Mouse (Mus musculus) T-helper 2 cell (primary cell): ENCODE measurements at regions not wholly inside any gene's neighbourhood (a gene's known extent, or its start where the extent isn't known, plus 50 kb on each side); places are given as distances from the start of the nearest gene placed in this dataset.

Experiments
- in situ Hi-C: fragments of 300-600 bp; cut with MboI, MseI; formaldehyde crosslinking; loops from one replicate; pipeline ENCODE4 v1.15.1; 2025; ENCODE audit warnings: high pct_unique_total_duplicates

GRCm38 (mm10) chr9:46938628-46939027, 59.9 kb upstream of the Gm4791 start:
- in situ Hi-C loops, result no loop called here

DNA sequence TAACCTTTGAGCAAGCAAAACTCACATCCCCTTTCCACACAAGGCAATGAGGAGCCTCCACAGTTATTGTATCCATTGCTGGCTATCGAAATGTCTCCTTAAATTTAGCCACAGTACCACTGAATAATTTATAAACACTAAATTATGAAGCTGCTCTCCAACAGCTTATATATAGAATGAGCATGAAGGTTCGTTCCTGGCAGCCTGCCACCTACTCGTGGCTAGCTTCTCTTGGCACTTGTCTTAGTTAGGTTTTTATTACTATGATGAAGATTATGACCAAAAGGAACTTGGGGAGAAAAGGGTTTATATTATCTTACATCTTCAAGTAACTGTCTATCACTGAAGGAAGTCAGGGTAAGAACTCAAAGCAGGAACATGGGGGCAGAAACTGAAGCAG, 72.9 kb upstream of the Gm4791 start:
- in situ Hi-C loops, result no loop called here

DNA sequence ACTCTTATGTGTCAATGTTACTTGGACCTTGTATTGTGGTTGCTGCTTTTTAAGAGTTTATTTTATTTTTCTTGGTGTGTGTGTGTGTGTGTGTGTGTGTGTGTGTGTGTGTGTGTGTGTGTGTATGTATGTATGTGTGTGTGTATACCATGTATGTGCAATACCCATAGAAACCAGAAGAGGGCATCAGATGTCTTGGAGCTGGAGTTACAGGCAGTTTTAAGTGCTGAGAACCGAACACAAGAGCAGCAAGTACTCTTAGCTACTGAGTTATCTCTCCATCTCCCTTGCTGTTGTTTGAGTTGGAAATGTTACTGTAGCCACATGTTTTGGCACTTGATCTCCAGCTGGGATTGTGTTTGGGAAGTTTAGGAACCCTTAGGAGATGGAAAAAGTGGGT, 78.5 kb upstream of the Gm4791 start:
- in situ Hi-C loops, result no loop called here

- in situ Hi-C loops, result no loop called here
These were observed 85.3 kb upstream of the Gm4791 start for GRCm38 (mm10) chr9:46913238-46913637.

GRCm38 (mm10) chr9:46909412-46910013, 89.0 kb upstream of the Gm4791 start:
- in situ Hi-C loops, result no loop called here

GRCm38 (mm10) chr9:46905081-46905480, 93.5 kb upstream of the Gm4791 start:
- in situ Hi-C loops, result no loop called here

DNA sequence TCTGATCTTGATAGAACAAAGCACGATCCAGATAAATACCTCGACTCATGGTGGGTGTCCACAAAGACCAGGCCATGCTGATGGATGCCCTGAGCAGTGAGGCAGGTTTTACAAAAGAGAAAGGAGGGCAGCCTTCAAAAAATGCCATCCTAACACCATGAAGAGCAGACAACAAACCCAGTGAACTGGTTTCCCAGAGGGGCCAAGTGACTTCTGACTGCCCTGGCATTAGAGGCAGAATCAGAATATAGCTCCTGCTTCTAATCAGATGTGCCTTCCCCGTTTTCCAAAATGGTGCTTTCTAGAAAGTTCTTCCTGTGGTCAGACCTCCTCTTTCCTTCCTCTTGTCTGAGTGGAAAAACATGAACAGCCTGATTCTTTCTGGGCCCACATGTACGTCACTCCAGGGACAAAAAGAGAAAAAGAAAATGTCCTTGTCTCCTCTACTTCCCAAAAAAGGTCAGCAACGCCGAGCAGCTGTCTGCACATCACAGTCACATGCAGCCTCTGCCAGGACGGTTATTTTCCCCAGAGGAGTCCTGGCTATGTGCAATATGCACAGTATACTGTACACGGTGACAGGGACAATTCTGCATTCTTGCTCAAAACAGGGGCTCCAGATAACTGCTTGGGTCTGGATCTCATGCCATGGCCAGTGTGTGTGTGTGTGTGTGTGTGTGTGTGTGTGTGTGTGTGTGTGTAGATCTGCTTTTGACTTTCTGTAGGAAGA, 94.9 kb upstream of the Gm4791 start:
- in situ Hi-C loops, result no loop called here

- in situ Hi-C loops, result no loop called here
These were observed 99.3 kb upstream of the Gm4791 start for GRCm38 (mm10) chr9:46899283-46899682.

GRCm38 (mm10) chr9:46898120-46898519, 100.4 kb upstream of the Gm4791 start:
- in situ Hi-C loops, result no loop called here

DNA sequence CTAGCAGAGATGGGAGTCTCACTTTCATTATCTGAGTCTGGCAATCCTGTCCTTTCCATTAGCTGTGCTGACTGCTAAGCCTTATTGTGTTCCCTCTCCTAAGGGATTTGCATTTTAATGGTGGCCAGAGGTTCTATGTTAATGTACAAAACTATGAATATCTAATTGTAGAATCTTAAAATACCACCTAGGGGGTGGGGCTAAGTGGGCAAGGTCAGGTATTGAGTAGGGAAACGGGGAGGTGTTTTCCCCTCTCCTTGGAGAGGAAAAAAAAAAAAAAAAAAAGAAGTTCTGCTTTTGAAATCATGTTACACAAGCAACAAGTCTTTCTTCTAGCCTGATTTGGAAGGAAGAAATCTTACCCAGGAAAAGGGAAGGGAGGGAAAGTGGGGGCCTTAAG, 106.7 kb upstream of the Gm4791 start:
- in situ Hi-C loops, result no loop called here

- in situ Hi-C loops, result no loop called here
These were observed 108.4 kb upstream of the Gm4791 start for GRCm38 (mm10) chr9:46889933-46890662.

- in situ Hi-C loops, result no loop called here
These were observed 127.1 kb upstream of the Gm4791 start for GRCm38 (mm10) chr9:46871211-46871994.

GRCm38 (mm10) chr9:46863934-46864333, 134.6 kb upstream of the Gm4791 start:
- in situ Hi-C loops, result no loop called here

DNA sequence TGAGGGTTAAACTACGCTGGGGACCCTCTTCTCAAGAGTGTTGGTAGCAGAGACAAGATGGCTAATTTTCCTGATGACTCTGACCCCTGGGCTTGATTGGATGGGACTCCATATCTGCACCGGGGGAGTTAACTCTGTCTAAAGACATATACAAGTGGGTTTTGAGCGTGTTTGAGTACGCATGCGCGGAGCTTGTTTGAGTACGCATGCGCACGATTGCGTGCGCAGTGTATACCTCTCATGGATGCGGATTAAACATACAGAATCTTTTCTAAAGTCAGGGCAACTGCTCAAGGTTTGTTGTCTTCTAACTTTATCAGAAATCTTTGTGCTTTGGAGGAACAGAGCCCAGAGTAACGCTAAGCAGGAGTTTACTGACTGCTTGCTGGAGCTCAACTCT, 146.8 kb upstream of the Gm4791 start:
- in situ Hi-C loops, result no loop called here

- in situ Hi-C loops, result no loop called here
These were observed 147.2 kb upstream of the Gm4791 start for GRCm38 (mm10) chr9:46851336-46851735.

GRCm38 (mm10) chr9:46845276-46845675, 153.3 kb upstream of the Gm4791 start:
- in situ Hi-C loops, result no loop called here

DNA sequence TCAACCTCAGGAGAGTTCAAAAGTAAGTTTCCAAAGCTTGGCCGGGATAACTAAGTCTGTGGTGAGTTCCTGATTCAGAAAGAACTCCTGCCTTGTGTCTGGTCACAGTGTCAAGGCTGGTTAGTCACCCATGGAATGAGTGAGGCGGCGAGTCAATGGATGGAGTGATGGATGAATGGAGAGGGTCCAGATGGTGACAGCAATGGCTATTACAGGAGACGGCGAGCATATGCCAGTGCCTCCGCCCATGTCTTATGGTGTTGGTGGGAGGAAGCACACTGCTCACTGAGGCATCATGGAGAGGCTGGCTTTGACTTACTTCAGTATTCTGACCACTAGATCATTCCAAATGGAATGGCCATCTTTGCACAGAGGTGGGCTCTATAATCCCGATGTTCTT, 154.8 kb upstream of the Gm4791 start:
- in situ Hi-C loops, result no loop called here

DNA sequence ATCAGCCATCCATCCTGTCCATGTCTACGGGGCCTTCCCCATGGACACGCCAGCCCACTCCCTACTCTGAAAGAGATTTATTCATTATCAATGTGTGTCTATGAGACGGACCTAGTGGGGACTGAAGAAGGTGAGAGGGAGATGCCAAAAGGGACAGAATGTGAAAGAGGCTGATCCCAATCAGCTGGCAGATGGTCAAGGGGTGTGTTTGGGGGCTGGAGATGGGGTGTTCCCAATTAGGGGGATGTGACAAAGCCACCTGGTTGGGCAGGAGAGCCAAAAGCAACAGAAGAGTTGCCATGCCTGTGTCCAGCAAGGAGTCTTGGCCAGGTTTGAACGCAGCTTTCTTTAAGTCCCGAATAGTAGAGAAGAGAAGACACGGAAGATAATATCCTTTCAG, 157.0 kb upstream of the Gm4791 start:
- in situ Hi-C loops, result no loop called here

DNA sequence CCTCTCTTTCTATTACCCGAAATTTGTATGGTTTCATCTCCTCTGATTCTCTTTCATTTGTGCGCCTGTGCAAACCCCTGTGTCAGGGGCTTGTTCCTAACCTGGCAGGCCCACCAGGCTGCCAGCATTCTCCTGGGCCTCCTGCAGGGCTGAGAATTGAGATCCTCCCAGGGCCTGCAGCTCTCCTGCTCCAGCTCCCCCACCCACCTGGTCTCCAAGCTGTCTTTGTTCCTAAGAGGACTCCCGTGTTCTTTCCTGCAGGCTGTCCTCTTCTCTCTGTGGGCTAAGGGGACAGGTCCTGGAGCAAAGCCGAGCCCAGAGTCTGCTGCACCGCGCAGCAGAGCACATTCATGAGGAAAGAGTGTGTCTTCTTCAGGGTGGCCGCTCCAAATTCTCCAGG, 163.3 kb upstream of the Gm4791 start:
- in situ Hi-C loops, result no loop called here

DNA sequence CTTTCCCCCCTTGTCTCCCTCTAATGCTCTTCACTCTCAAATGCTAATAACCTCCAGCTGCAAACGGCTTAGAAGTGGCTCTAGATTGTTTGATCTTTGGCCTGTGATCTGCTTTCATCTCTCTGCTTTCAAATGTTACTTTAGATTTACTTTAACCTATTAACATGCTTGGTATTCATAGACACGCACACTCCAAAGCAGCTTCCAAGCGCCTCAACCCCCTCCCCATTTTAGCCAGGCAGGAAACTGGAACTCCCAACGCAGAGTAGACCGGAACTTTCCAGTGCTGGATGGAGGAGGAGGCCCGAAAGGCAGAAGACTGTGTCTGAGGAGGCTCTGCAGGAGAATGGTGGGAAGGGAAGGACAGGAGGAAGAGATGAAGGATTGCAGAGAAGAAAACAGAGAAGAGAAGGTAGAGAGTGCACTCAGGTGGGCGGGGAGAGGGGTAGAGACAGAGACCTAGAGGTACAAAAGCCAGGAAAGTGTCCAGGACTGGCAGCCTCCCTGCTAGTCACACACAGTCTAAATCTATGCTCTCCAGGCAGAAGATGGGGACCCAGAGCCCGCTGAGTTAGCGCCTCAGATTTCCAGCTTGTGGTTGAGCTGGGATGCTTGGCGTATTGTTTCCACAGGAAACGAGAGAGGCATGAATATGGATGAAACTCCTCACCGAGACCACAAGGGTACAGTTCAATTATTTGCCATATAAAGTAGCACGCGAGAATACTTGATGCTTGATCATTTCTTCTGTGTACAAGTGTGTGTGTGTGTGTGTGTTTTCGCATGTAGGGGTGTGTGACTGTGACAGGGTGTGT, 167.6 kb upstream of the Gm4791 start:
- in situ Hi-C loops, result no loop called here

DNA sequence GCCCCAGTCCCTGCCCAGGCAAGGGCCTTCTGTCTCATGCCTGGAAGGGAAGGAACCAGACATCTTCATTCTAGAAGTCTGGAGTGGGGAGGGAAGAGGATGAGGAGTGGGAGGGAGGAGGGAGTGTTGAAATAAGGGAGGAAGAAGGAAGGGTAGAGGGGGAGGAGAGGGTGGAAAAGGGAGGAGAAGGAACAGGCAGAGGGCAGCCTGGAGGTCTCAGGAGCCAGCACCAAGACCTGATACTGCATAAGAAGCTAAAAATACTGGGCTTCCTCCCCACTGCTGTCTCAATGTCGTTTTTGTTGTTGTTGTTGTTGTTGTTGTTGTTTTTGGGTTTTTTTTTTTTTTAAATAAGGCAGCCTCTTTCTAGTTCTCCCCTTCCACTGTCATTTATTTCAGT, 168.2 kb upstream of the Gm4791 start:
- in situ Hi-C loops, result no loop called here
